Mouse (Mus musculus): Measurements from ENCODE around the gene Pomt2.
"Not testable (repeated sequence)": the region's sequence is repeated elsewhere in the genome, so short reads cannot be mapped to it uniquely, and the experiment has no call there.

GRCm38 (mm10) chr12:87154448-87154847 lies 6.7 kb upstream of the Pomt2 start:
- TF ChIP-seq CTCF (IDR thresholded peaks at IDR 0.05; ENCODE audit: low read depth); EP300 (optimal IDR thresholded peaks at IDR 0.05): not testable (repeated sequence)
